Mouse (Mus musculus): ENCODE results near the gene Dcst2. TPM values are rescaled to one million over a fixed set of nuclear protein-coding genes. Genes with fewer than 3 reads are reported as not detected.

The Dcst2 gene
- polyA plus RNA-seq (2014; fragmentation: Illumina TruSeq; extraction: RNeasy Lipid Tissue Mini Kit (QIAGEN cat#74804); ENCODE audit: low read depth, low replicate concordance): 2.8 TPM

DNA sequence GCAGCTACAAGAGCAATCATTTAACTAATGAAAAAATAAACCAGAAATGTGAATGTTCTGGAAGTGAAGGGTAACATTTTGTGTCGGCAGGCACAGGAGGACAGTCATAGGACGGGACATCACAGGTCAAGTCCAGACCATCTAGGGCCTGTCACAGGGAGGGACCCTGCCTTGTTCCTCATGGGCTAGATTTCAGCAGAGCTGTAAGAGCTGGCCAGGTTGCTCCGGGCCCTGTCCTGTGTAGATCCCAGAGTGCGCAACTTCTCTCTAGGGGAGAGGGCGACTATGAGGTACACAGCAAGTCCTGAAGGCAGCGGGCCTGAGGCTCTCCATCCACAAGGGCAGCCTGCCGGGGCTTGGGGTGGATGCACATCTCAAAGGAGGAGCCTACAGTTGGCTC lies at the start of gene Dcst2:
Gene Dcst2, plus strand, starts transcription at position 301 of the 400 bp plus-strand sequence.

DNA sequence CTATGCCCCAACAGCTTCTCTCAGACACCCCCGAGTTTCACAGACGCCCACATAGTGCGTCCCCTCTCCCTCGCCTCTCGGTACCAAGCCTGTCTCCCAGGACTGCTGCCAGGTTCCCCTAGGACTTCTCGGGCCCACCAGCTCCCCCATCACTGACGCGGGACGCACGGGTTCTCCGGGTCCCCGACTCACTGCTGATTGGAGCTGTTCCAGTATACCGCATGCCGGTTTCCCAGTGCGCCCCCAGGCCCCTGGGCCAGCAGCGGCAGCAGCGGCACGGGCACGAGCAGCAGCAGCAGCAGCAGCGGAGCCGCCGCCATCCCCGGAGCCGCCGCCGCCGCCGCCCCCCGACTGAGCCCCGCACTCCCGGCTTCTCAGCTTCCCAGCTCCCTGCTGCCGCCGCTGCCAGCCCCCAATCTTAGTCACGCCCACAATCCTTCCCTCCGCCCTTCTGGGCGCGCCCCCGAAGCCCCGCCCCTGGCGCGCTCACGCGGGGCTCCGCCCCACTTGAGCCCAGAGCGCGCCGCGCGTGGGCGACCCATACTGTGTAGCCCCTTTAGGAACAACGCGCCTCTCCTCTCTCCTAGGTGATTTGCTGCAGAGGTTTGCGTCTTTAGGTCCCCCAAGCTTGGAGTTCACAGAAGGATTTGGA lies 39.1 kb upstream of the Dcst2 start, which contains the start of gene Efna3:
Gene Efna3, minus strand, starts transcription at position 452 of the 652 bp plus-strand sequence.

DNA sequence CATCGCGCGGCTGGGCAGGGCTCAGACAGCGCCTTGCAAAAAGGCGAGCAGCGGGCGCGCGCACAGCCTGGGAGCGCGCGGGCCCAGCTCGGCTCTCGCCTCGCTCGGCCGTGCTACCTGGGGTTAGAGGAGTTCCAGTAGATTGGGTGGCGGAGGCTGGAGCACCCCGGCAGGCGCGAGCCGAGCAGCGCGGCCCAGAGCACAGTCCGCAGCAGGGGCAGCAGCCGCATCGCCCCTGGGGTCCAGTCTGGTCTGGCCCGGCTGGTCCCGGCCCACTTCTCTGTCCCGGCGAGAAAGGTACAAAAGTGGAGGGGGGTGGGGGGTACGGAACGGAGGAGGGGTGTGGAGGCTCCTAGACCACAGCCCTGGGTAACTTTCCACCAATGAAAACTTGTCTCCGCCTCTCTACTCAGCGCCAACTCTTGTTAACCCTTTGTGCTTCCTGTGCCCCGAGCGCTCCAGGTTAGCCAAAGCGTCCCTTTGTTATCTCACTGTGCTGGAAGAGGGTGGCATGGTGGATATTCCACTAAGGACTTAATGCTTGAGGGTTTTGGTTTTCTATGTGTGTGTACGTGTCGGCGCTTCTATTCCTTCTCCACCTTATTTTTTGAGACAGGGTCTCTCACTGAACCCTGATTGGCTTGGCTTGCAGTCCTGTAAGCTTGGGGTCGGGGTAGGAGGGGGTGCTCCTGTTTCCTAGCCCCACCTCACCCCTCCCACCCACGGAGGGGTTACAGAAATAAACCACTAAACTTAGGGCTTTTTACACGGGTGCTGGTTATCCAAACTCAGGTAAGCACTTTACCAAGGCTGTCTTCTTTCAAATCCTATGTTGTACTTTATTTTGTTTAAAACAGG lies 23.8 kb upstream of the Dcst2 start, which contains the start of gene Efna4:
Gene Efna4, minus strand, starts transcription at position 308 of the 858 bp plus-strand sequence.

DNA sequence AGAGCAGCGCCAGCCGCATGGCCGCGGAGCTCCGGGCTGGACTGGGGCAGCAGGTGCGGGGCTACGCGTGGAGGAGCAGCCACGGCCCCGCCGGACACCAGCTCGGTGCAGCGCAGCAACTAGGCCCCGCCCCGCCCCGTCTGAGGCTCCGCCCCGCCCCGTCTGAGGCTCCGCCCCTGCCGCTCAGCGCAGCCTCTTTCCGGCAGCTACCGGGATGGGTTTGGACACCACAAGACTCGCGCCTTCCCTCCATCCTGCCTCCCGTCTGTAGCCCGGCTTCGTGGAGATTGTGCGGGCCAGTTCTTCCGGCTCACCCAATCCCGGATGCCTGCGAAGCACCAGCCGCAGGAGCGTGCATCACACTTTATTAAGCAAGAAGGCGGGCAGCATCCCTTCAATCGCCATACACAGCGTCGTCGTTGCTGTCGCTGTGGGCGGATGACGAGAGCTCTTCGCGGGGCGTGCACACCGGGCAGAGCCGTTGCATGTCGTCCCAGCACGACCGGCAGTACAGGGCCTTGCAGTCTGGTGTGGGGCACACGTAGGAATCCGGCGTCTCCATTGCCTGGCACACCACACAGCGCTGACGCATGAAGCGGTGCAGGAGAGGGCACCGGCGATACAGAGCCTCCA lies 11.8 kb upstream of the Dcst2 start, which contains the start of gene Adam15:
Gene Adam15, minus strand, starts transcription at position 128 of the 633 bp plus-strand sequence.

DNA sequence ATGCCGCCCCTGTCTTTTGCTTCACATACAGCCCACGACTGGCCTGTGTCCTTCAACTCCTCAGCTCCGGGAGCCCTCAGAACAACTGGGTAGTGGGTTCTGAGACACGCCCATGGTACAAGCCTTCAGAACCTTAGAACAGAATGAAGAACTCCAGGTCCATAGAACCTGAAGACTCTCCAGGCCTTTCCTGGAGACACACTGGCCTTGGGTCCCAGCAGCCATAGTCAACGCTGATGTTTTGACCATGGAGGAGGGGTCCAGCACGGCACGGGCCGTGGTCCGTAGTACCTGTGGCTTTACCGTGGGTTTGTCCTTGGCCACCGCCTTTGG lies 3.3 kb downstream of the Dcst2 start, which contains the start of gene Dcst1:
Gene Dcst1, minus strand, starts transcription at position 101 of the 333 bp plus-strand sequence.

DNA sequence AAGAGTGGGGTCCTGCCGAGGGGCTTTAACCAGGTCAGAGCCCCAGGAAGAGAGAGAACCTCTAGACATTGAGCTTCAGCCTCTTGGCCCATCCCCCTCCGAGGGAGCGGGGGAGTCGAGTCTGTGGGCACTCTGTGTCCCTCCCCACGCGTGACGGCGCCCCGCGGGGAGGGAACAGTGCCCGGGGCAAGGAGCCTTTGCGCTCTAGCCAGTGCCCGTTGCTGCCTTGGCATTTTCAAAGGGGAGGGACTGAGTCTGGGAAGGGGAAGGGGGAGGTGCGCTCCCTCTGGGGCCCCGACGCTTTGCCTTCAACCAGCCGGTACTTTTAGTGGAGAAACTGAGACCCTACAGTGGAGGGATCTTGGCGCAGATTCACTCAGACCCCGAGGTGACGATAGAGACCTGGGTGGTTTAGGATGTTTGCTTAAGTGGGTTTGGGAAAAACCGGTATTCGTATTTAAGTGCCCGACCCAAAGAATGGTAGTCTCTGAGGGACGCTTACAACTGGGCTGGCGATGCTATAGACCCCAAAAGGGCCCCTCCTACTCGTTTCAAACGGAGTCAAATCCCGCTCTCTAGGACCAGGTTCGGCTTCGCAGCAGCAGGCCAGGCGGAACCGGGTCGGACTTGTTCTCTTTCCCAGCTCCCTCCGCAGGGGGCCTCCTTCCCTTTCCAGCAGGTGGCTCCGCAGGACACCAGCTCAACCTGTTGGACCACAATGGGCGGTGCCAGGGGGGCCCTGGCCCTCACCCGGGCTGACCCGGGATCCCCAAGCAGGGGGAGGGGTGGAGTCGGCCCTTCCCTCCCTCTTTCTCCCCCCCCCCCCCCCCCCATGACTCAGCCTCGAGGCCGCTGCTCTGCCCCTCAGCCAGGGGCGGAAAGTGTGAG lies 32.5 kb downstream of the Dcst2 start, which contains the start of gene Zbtb7b:
Gene Zbtb7b, minus strand, starts transcription at position 771 of the 888 bp plus-strand sequence.

DNA sequence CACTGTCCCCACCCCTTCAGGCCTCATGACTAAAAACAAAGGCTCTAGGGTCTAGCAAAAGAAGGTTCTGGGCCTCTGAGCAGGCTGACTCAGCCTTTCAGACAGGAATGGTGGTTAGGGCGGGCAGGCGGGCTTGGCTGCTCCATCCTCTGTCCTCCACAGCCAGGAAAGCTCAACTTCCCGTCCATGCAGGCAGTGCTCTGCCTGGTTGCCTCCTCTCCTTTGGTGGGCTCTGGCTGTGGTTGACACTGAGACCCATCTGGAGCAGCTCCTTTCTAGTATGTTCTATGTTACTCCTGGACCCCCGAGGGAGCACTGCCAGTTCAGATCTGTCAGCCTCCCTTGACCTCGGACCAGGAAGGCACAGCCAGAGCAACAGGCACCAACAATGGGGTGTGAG lies 40.9 kb downstream of the Dcst2 start, which contains the start of gene Lenep:
Gene Lenep, minus strand, starts transcription at position 101 of the 400 bp plus-strand sequence.

DNA sequence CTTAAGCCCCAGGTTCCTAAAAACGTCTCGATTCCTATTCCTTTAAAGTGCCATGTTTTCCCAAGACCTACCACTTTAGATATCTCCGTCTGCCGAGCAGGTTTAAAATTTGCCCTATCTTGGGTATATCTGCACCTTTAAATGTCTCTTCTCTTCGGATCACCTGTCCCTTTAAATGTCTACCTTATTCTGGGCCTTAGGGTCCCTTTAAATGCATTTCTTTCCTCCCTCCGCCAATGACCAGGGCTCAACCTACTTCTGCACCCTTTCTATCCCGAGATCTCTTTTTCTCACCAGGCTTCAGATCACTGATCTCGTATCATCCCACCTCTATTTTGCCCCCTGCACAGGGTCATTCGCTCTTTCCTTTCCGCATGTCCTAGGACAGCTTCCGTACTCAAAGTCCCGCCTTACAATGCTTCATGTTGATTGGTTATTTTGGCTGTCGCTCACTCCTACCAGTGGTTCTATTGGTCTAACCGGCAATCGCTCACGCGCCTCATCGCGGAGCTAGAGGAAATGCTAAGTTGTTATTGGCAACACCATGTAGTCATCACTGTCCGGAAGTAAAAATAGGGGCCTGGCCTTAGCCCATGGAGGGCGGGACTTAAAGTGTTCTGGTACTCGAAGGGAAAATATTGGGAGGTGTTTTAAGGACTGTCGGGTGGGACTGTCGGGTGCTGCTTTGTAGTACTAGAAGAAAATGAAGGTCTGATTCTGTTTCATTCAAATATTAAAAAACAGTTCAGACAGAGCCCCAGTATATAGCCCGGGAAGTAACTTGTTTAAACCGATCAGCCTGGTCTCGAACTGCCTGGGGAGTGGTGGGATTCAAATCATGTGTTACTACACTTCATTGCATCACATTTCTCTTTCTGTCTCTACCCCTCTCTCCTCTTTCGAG lies 50.0 kb downstream of the Dcst2 start, which contains the start of gene Flad1:
Gene Flad1, minus strand, starts transcription at position 381 of the 904 bp plus-strand sequence.

DNA sequence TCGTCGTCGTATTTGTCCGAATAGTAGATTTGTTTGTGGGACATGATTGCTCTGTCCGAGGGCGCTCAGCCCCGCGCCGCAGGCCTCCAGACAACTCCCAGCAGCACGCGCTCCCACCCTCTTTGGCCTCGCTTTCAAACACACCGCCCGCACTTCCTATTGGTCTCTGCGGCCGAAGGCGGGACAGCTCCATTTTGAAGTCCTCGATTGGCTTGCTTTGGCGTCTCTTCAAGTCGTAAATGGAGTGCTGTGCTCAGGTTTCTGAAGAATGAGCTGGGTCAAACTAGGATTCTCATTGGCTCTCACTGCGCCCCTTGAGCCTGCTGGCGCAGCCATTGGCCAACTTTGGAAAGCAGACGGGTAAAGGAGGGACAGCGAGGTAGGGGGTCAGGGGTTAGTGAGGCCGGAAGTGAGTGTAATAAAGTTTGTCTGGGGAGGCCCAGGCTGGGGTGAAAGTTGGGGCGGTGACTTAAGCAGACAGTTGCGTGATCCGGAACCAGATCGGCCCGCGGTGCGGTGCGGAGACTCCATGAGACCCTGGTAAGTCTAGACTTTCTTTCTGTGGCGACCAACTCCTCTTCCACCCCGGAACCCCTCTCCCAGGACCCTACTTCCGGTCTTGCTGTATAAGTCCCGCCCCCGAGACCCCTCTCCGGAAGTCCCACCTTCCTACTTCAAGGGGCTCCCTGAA lies 56.5 kb downstream of the Dcst2 start, which contains the start of the genes Cks1b and Shc1:
Gene Cks1b, minus strand, starts transcription at position 214 of the 691 bp plus-strand sequence.
Gene Shc1, plus strand, starts transcription at position 274 of the 691 bp plus-strand sequence.

Other genes with a start within 250 kb of the Dcst2 start
- gene Pklr, start 225.8 kb upstream of the Dcst2 start, polyA plus RNA-seq (2014; fragmentation: Illumina TruSeq; extraction: RNeasy Lipid Tissue Mini Kit (QIAGEN cat#74804); ENCODE audit: low read depth, low replicate concordance): 7.9 TPM
- gene Hcn3, start 201.8 kb upstream of the Dcst2 start, polyA plus RNA-seq (2014; fragmentation: Illumina TruSeq; extraction: RNeasy Lipid Tissue Mini Kit (QIAGEN cat#74804); ENCODE audit: low read depth, low replicate concordance): 0.24 TPM
- gene Clk2, start 197.2 kb upstream of the Dcst2 start, polyA plus RNA-seq (2014; fragmentation: Illumina TruSeq; extraction: RNeasy Lipid Tissue Mini Kit (QIAGEN cat#74804); ENCODE audit: low read depth, low replicate concordance): 51.5 TPM
- 56.1 TPM for gene Scamp3, start 184.5 kb upstream of the Dcst2 start, polyA plus RNA-seq (2014; fragmentation: Illumina TruSeq; extraction: RNeasy Lipid Tissue Mini Kit (QIAGEN cat#74804); ENCODE audit: low read depth, low replicate concordance)
- 5.8 TPM for gene Fam189b, start 178.8 kb upstream of the Dcst2 start, polyA plus RNA-seq (2014; fragmentation: Illumina TruSeq; extraction: RNeasy Lipid Tissue Mini Kit (QIAGEN cat#74804); ENCODE audit: low read depth, low replicate concordance)
- 67.8 TPM for gene Gba, start 159.0 kb upstream of the Dcst2 start, polyA plus RNA-seq (2014; fragmentation: Illumina TruSeq; extraction: RNeasy Lipid Tissue Mini Kit (QIAGEN cat#74804); ENCODE audit: low read depth, low replicate concordance)
- gene Thbs3, start 146.8 kb upstream of the Dcst2 start, polyA plus RNA-seq (2014; fragmentation: Illumina TruSeq; extraction: RNeasy Lipid Tissue Mini Kit (QIAGEN cat#74804); ENCODE audit: low read depth, low replicate concordance): 30.3 TPM
- 92.5 TPM for gene Mtx1, start 134.9 kb upstream of the Dcst2 start, polyA plus RNA-seq (2014; fragmentation: Illumina TruSeq; extraction: RNeasy Lipid Tissue Mini Kit (QIAGEN cat#74804); ENCODE audit: low read depth, low replicate concordance)
- 1.0 TPM for gene Muc1, start 132.9 kb upstream of the Dcst2 start, polyA plus RNA-seq (2014; fragmentation: Illumina TruSeq; extraction: RNeasy Lipid Tissue Mini Kit (QIAGEN cat#74804); ENCODE audit: low read depth, low replicate concordance)
- 96.9 TPM for gene Krtcap2, start 116.0 kb upstream of the Dcst2 start, polyA plus RNA-seq (2014; fragmentation: Illumina TruSeq; extraction: RNeasy Lipid Tissue Mini Kit (QIAGEN cat#74804); ENCODE audit: low read depth, low replicate concordance)
- gene Trim46, start 115.7 kb upstream of the Dcst2 start, polyA plus RNA-seq (2014; fragmentation: Illumina TruSeq; extraction: RNeasy Lipid Tissue Mini Kit (QIAGEN cat#74804); ENCODE audit: low read depth, low replicate concordance): 2.9 TPM
- 152 TPM for gene Dpm3, start 102.6 kb upstream of the Dcst2 start, polyA plus RNA-seq (2014; fragmentation: Illumina TruSeq; extraction: RNeasy Lipid Tissue Mini Kit (QIAGEN cat#74804); ENCODE audit: low read depth, low replicate concordance)
- gene Slc50a1, start 91.4 kb upstream of the Dcst2 start, polyA plus RNA-seq (2014; fragmentation: Illumina TruSeq; extraction: RNeasy Lipid Tissue Mini Kit (QIAGEN cat#74804); ENCODE audit: low read depth, low replicate concordance): 135 TPM
- gene Efna1, start 80.8 kb upstream of the Dcst2 start, polyA plus RNA-seq (2014; fragmentation: Illumina TruSeq; extraction: RNeasy Lipid Tissue Mini Kit (QIAGEN cat#74804); ENCODE audit: low read depth, low replicate concordance): 26.1 TPM
- gene Efna3, start 39.0 kb upstream of the Dcst2 start, polyA plus RNA-seq (2014; fragmentation: Illumina TruSeq; extraction: RNeasy Lipid Tissue Mini Kit (QIAGEN cat#74804); ENCODE audit: low read depth, low replicate concordance): 1.3 TPM
- gene Efna4, start 23.9 kb upstream of the Dcst2 start, polyA plus RNA-seq (2014; fragmentation: Illumina TruSeq; extraction: RNeasy Lipid Tissue Mini Kit (QIAGEN cat#74804); ENCODE audit: low read depth, low replicate concordance): 3.4 TPM
- 145 TPM for gene Adam15, start 12.0 kb upstream of the Dcst2 start, polyA plus RNA-seq (2014; fragmentation: Illumina TruSeq; extraction: RNeasy Lipid Tissue Mini Kit (QIAGEN cat#74804); ENCODE audit: low read depth, low replicate concordance)
- gene Dcst1, start 3.3 kb downstream of the Dcst2 start, polyA plus RNA-seq (2014; fragmentation: Illumina TruSeq; extraction: RNeasy Lipid Tissue Mini Kit (QIAGEN cat#74804); ENCODE audit: low read depth, low replicate concordance): 5.4 TPM
- 52.0 TPM for gene Zbtb7b, start 32.8 kb downstream of the Dcst2 start, polyA plus RNA-seq (2014; fragmentation: Illumina TruSeq; extraction: RNeasy Lipid Tissue Mini Kit (QIAGEN cat#74804); ENCODE audit: low read depth, low replicate concordance)
- 1.8 TPM for gene Lenep, start 40.8 kb downstream of the Dcst2 start, polyA plus RNA-seq (2014; fragmentation: Illumina TruSeq; extraction: RNeasy Lipid Tissue Mini Kit (QIAGEN cat#74804); ENCODE audit: low read depth, low replicate concordance)
- 24.9 TPM for gene Flad1, start 49.9 kb downstream of the Dcst2 start, polyA plus RNA-seq (2014; fragmentation: Illumina TruSeq; extraction: RNeasy Lipid Tissue Mini Kit (QIAGEN cat#74804); ENCODE audit: low read depth, low replicate concordance)
- 34.3 TPM for gene Cks1b, start 56.4 kb downstream of the Dcst2 start, polyA plus RNA-seq (2014; fragmentation: Illumina TruSeq; extraction: RNeasy Lipid Tissue Mini Kit (QIAGEN cat#74804); ENCODE audit: low read depth, low replicate concordance)
- 76.1 TPM for gene Shc1, start 56.5 kb downstream of the Dcst2 start, polyA plus RNA-seq (2014; fragmentation: Illumina TruSeq; extraction: RNeasy Lipid Tissue Mini Kit (QIAGEN cat#74804); ENCODE audit: low read depth, low replicate concordance)
- 30.1 TPM for gene Pygo2, start 68.2 kb downstream of the Dcst2 start, polyA plus RNA-seq (2014; fragmentation: Illumina TruSeq; extraction: RNeasy Lipid Tissue Mini Kit (QIAGEN cat#74804); ENCODE audit: low read depth, low replicate concordance)
- 70.3 TPM for gene Pbxip1, start 74.7 kb downstream of the Dcst2 start, polyA plus RNA-seq (2014; fragmentation: Illumina TruSeq; extraction: RNeasy Lipid Tissue Mini Kit (QIAGEN cat#74804); ENCODE audit: low read depth, low replicate concordance)
- gene Pmvk, start 92.6 kb downstream of the Dcst2 start, polyA plus RNA-seq (2014; fragmentation: Illumina TruSeq; extraction: RNeasy Lipid Tissue Mini Kit (QIAGEN cat#74804); ENCODE audit: low read depth, low replicate concordance): 74.9 TPM
- gene Kcnn3, start 158.2 kb downstream of the Dcst2 start, polyA plus RNA-seq (2014; fragmentation: Illumina TruSeq; extraction: RNeasy Lipid Tissue Mini Kit (QIAGEN cat#74804); ENCODE audit: low read depth, low replicate concordance): 1.4 TPM

Measured in adipose tissue, adult 10 weeks (tissue).